Mouse (Mus musculus) embryonic facial prominence, embryonic 11.5 days (tissue): ENCODE measurements at regions not wholly inside any gene's neighbourhood (a gene's known extent, or its start where the extent isn't known, plus 50 kb on each side); places are given as distances from the start of the nearest gene placed in this dataset.
"Not testable (repeated sequence)": the region's sequence is repeated elsewhere in the genome, so short reads cannot be mapped to it uniquely, and the experiment has no call there.

Experiments
- ATAC-seq: fragments of 200-750 bp; cut with Nextera tagmentation; replicated peaks from 2 replicates; pipeline ENCODE4 v1.8.0; 2017; ENCODE audit warnings: low read depth; ENCODE audit not compliant: insufficient number of reproducible peaks, low FRiP score, low TSS enrichment
- DNase-seq: peaks from one replicate; pipeline ENCODE4 v3.0.0-alpha.2; 2015; ENCODE audit warnings: low spot score
- H3K27ac ChIP-seq: fragments of 300-500 bp; sonication (generic); replicated peaks from 2 replicates; pipeline ENCODE4 v1.5.1; 2014; ENCODE audit warnings: mild to moderate bottlenecking, low read depth, low read length, control low read depth
- H3K27me3 ChIP-seq: fragments of 300-500 bp; sonication (generic); 2 replicates; pipeline ENCODE4 v1.6.1; 2014; ENCODE audit warnings: mild to moderate bottlenecking, low read length, moderate library complexity, mixed read lengths; ENCODE audit not compliant: control insufficient read depth, insufficient read depth
- H3K36me3 ChIP-seq: fragments of 300-500 bp; sonication (generic); replicated peaks from 2 replicates; pipeline ENCODE4 v1.6.1; 2014; ENCODE audit warnings: low read depth, mild to moderate bottlenecking, low read length, moderate library complexity, mixed read lengths; ENCODE audit not compliant: control insufficient read depth, insufficient read depth
- H3K4me1 ChIP-seq: fragments of 300-500 bp; sonication (generic); 2 replicates; pipeline ENCODE4 v1.6.1; 2014; ENCODE audit warnings: low read length, mixed read lengths; ENCODE audit not compliant: control insufficient read depth, insufficient read depth
- H3K4me2 ChIP-seq: fragments of 300-500 bp; sonication (generic); 2 replicates; pipeline ENCODE4 v1.6.1; 2014; ENCODE audit warnings: low read depth, mild to moderate bottlenecking, control low read depth, low read length, moderate library complexity
- H3K4me3 ChIP-seq: fragments of 300-500 bp; sonication (generic); 2 replicates; pipeline ENCODE4 v1.5.1; 2014; ENCODE audit warnings: low read depth, low read length, control low read depth
- H3K9ac ChIP-seq: fragments of 300-500 bp; sonication (generic); replicated peaks from 2 replicates; pipeline ENCODE4 v1.6.1; 2014; ENCODE audit warnings: mild to moderate bottlenecking, control low read depth, low read length
- H3K9me3 ChIP-seq: fragments of 300-500 bp; sonication (generic); replicated peaks from 2 replicates; pipeline ENCODE4 v1.6.1; 2016; ENCODE audit warnings: mild to moderate bottlenecking, low read length, inconsistent platforms, mixed read lengths; ENCODE audit not compliant: control insufficient read depth
- WGBS: fragments of 180-500 bp; shearing (Covaris S2); extraction: QIAGEN DNeasy Blood & Tissue Kit; methylation state at CpG from one replicate; pipeline ENCODE4 v1.1.7; 2014; 5-methylcytosine and 5-hydroxymethylcytosine counted together

DNA sequence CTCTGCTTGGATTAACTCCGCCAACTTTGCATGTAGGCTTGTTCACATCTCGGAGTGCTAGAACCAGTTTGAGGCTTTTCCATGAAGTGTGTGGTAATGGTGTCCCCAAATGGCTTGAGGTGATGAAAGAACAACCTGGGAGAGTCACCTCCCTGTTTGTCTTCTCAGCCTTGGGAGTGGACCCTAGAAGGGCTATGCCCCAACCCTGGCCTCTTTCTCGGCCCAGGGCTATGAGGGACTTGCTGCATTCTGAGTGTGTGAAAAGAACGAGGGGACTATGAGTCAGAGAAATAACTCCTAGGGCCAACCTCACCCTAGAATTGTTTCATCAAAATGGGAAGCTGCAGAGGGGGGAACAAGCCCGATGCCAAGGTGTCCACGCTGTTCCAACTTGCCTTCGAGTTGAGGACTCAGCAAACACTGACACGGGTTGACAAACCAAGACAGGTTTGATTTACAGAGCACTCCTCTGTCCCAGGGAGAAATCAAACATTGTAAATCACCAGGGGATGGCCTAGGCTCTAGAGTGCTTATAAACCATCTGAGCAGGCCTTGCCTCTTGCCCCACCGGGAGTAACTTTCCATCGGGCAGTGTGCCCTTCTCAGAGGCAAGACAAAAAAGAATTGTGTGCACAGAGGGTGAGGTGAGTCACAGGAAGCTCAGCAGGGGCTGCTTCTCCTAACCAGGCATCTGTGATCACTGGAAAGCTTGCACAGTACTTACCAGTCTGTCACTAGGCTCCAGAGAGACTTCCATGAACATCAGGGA lies 186.3 kb upstream of the Tmem45b start:
- DNase-seq: no peak
- Histone ChIP-seq H3K4me3 (no peak overlapping the region), H3K4me2 (no peak overlapping the region), H3K27ac (no peak overlapping the region), H3K9ac (no peak overlapping the region), H3K36me3 (no peaks in the 10 kb centered on the region), H3K27me3 (no peaks in the 10 kb centered on the region), H3K9me3 (no peaks in the 10 kb centered on the region), H3K4me1 (no peaks in the 10 kb centered on the region)
- ATAC-seq: no peak
- WGBS: 87% methylated on average over 10 of the region's 10 CpGs

DNA sequence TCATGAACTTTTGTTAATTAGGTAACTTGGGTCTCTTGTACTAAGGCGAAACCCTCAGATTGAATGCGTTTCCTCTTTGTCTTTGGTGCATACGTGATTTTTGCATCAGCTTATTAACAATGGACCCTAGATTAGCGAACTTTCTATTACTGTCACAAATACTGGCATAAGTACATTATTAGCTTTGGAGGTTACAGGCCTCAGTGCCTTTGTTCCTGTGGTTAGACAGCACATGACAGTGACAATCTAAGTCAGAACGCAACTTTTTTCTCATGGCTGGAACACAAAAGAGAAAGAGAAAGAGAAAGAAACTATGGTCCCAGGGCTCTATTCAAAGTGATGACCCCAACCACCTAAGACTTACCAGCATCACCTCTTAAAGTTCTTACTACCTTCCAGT lies 184.8 kb upstream of the Tmem45b start:
- no peak overlapping the region for H3K9ac ChIP-seq
- H3K36me3 ChIP-seq: no peaks in the 10 kb centered on the region
- no peaks in the 10 kb centered on the region for H3K4me1 ChIP-seq
- no peak for ATAC-seq
- H3K4me3 ChIP-seq: no peak overlapping the region
- no peaks in the 10 kb centered on the region for H3K27me3 ChIP-seq
- no peak for DNase-seq
- 90% methylated on average over 5 of the region's 5 CpGs for WGBS
- H3K9me3 ChIP-seq: no peaks in the 10 kb centered on the region
- no peak overlapping the region for H3K4me2 ChIP-seq
- no peak overlapping the region for H3K27ac ChIP-seq

DNA sequence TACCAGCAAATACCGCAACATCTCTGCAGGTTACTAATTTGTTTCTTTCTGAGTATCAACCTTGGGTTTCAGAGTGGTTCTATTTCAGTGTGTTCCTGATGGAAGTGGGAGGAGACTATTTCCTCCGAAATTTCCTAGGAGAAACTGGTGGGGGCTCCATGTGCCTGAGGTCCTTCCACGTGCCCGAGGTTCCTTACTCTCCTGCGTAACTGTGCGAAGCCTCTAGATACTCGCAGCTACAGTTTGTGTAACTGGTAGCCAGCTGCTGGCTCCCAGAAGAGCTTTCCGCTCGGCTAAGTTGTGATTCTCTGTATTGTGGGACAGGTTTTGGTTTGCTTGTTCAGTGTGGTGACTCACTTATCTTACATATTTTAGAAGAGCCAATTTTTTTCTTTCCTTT lies 184.3 kb upstream of the Tmem45b start:
- no peaks in the 10 kb centered on the region for H3K4me1 ChIP-seq
- H3K27ac ChIP-seq: no peak overlapping the region
- H3K36me3 ChIP-seq: no peaks in the 10 kb centered on the region
- no peaks in the 10 kb centered on the region for H3K9me3 ChIP-seq
- ATAC-seq: no peak
- no peak overlapping the region for H3K4me3 ChIP-seq
- no peaks in the 10 kb centered on the region for H3K27me3 ChIP-seq
- no peak for DNase-seq
- WGBS: 76% methylated on average over 9 of the region's 9 CpGs
- H3K9ac ChIP-seq: no peak overlapping the region
- H3K4me2 ChIP-seq: no peak overlapping the region

DNA sequence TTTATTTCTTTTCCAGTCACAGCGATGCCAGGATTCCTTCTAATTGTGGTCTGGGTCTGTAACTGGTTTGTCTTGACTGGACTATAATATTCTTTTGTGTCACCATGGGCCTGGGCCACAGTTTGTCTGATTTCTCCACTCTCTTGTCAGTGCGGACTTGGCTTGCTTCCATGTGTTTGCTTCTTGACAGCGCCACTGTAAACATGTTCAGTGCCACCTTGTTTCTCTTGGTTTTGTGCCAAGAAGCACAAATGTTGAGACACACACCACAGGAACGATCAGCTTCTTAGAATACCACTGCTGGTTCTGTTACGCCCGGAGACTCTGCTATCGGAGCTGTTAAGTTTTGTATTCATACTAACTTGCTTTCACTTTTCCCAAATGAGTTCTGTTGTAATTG lies 180.9 kb upstream of the Tmem45b start:
- no peak overlapping the region for H3K4me3 ChIP-seq
- no peaks in the 10 kb centered on the region for H3K4me1 ChIP-seq
- H3K27ac ChIP-seq: no peak overlapping the region
- no peaks in the 10 kb centered on the region for H3K36me3 ChIP-seq
- no peaks in the 10 kb centered on the region for H3K9me3 ChIP-seq
- DNase-seq (no peak), ATAC-seq (no peak)
- H3K4me2 ChIP-seq: no peak overlapping the region
- H3K27me3 ChIP-seq: no peaks in the 10 kb centered on the region
- 92% methylated on average over 7 of the region's 7 CpGs for WGBS
- H3K9ac ChIP-seq: no peak overlapping the region

DNA sequence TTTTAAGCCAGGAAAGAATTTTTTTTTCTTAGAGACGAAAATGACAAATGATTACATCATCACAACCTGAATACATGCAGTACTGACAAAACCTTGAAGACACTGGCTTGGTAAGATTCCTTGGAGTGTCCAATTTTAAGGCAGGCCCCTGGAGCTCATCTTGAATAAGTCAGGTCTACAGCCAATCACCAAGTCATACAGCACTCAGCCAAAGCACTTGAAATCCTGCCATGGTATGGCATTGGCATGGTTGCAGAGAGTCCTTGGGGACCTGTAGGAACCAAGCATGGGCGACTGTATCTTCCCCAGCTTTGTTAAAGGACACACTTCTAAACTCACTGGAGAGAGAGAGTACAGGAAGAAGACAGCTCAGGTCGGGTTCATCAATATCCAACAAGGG lies 179.8 kb upstream of the Tmem45b start:
- WGBS: 84% methylated on average over 3 of the region's 3 CpGs
- DNase-seq: no peak
- H3K4me1 ChIP-seq: no peaks in the 10 kb centered on the region
- no peak overlapping the region for H3K27ac ChIP-seq
- H3K27me3 ChIP-seq: no peaks in the 10 kb centered on the region
- ATAC-seq: no peak
- no peaks in the 10 kb centered on the region for H3K9me3 ChIP-seq
- H3K4me2 ChIP-seq: no peak overlapping the region
- no peak overlapping the region for H3K9ac ChIP-seq
- no peaks in the 10 kb centered on the region for H3K36me3 ChIP-seq
- H3K4me3 ChIP-seq: no peak overlapping the region

DNA sequence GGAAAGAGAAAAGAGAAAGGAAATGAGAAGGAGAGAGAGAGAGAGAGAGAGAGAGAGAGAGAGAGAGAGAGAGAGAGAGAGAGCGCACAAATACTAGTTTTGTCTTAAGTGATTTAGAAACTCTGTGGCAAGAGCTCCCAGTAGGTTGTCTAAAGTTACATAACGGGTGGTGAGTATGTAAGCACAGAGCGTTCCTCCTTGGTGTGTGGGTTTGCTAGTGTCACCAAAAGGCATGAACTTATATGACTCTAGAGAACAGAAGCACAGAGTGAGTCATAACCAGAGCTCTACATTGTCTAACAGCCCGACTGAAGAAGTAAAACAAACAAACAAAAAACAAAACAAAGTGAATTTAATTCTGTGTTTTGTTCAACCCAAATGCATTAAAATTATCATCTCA lies 177.9 kb upstream of the Tmem45b start:
- H3K36me3 ChIP-seq: no peaks in the 10 kb centered on the region
- no peaks in the 10 kb centered on the region for H3K9me3 ChIP-seq
- DNase-seq (no peak), ATAC-seq (no peak)
- no peak overlapping the region for H3K4me2 ChIP-seq
- H3K27ac ChIP-seq: no peak overlapping the region
- H3K4me1 ChIP-seq: no peaks in the 10 kb centered on the region
- no peaks in the 10 kb centered on the region for H3K27me3 ChIP-seq
- 74% methylated on average over 4 of the region's 4 CpGs for WGBS
- H3K4me3 ChIP-seq: no peak overlapping the region
- no peak overlapping the region for H3K9ac ChIP-seq

DNA sequence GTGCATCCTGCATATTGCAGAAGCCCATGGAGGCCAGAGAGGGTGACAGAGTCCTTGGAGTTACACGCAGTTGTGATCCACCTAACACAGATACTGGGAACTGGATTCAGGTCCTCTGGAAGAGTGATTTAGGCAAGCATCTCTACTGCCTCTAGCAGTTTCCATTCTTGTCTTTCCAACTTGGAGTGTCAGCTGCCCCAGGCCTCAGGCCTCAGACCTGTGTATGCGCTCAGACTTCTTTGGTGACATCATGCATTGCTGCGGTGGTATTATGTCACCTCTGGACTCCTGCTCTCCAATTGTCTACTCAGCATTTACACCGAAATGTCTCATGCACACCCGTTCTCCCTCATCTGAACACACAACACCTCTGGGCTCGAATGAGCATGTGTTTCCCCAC lies 164.0 kb upstream of the Tmem45b start:
- Histone ChIP-seq H3K4me2 (no peak overlapping the region), H3K4me3 (no peak overlapping the region), H3K27ac (no peak overlapping the region), H3K9ac (no peak overlapping the region), H3K36me3 (no peaks in the 10 kb centered on the region), H3K4me1 (no peaks in the 10 kb centered on the region), H3K9me3 (no peaks in the 10 kb centered on the region), H3K27me3 (no peaks in the 10 kb centered on the region)
- 86% methylated on average over 6 of the region's 6 CpGs for WGBS
- no peak for ATAC-seq
- no peak for DNase-seq

DNA sequence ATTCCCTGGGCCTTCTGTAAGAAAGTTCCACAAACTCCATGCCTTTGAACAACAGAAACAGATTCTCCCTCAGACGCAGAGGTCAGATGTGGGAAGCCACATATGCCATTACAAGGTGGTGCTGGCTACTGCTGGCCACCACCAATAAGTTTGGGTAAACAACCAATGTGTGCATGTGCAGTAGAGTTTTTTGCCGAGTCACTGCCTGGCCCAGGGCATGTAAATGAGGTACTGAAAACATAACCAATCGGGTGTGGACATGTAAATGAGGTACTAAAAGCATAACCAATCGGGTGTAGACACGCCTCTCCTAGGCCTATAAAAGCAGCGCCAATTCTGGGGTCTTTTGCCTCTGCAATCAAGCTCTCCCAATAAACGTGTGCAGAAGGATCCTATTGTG lies 157.3 kb upstream of the Tmem45b start:
- WGBS: 94% methylated on average over 7 of the region's 7 CpGs
- H3K4me3 ChIP-seq, H3K4me1 ChIP-seq, ATAC-seq, H3K9ac ChIP-seq, DNase-seq, H3K27ac ChIP-seq, H3K27me3 ChIP-seq, H3K9me3 ChIP-seq, H3K4me2 ChIP-seq, H3K36me3 ChIP-seq: not testable (repeated sequence)
